Mouse (Mus musculus) embryonic facial prominence, embryonic 14.5 days (tissue): ENCODE measurements around the gene Gps2. TPM values are rescaled to one million over a fixed set of nuclear protein-coding genes. Genes with fewer than 3 reads are reported as not detected.

Experiments used
- ATAC-seq: fragments of 200-750 bp; cut with Nextera tagmentation; 2 replicates; pipeline ENCODE4 v1.8.0; 2017; ENCODE audit warnings: low read depth, moderate number of reproducible peaks, moderate TSS enrichment
- DNase-seq: peaks from one replicate; pipeline ENCODE4 v3.0.0-alpha.2; 2015; ENCODE audit warnings: low spot score
- H3K27ac ChIP-seq: fragments of 300-500 bp; sonication (generic); replicated peaks from 2 replicates; pipeline ENCODE4 v1.5.1; 2014; ENCODE audit warnings: low read depth, mild to moderate bottlenecking, low read length, moderate library complexity
- H3K27me3 ChIP-seq: fragments of 300-500 bp; sonication (generic); replicated peaks from 2 replicates; pipeline ENCODE4 v1.6.1; 2014; ENCODE audit warnings: low read length; ENCODE audit not compliant: control insufficient read depth, insufficient read depth
- H3K36me3 ChIP-seq: fragments of 300-500 bp; sonication (generic); 2 replicates; pipeline ENCODE4 v1.6.1; 2014; ENCODE audit warnings: low read length, mixed read lengths; ENCODE audit not compliant: control insufficient read depth, insufficient read depth
- H3K4me1 ChIP-seq: fragments of 300-500 bp; sonication (generic); 2 replicates; pipeline ENCODE4 v1.6.1; 2014; ENCODE audit warnings: antibody characterized with exemption, low read length; ENCODE audit not compliant: control insufficient read depth, insufficient read depth
- H3K4me2 ChIP-seq: fragments of 300-500 bp; sonication (generic); 2 replicates; pipeline ENCODE4 v1.6.1; 2014; ENCODE audit warnings: low read depth, mild to moderate bottlenecking, low read length, moderate library complexity, mixed read lengths
- H3K4me3 ChIP-seq: fragments of 300-500 bp; sonication (generic); 2 replicates; pipeline ENCODE4 v1.5.1; 2014; ENCODE audit warnings: low read depth, mild to moderate bottlenecking, low read length
- H3K9ac ChIP-seq: fragments of 300-500 bp; sonication (generic); 2 replicates; pipeline ENCODE4 v1.6.1; 2014; ENCODE audit warnings: low read depth, mild to moderate bottlenecking, low read length, moderate library complexity, mixed read lengths
- H3K9me3 ChIP-seq: fragments of 300-500 bp; sonication (generic); 2 replicates; pipeline ENCODE4 v1.6.1; 2016; ENCODE audit warnings: low read length; ENCODE audit not compliant: control insufficient read depth
- WGBS: fragments of 180-500 bp; shearing (Covaris S2); extraction: QIAGEN DNeasy Blood & Tissue Kit; methylation state at CpG from one replicate; pipeline ENCODE4 v1.1.7; 2014; 5-methylcytosine and 5-hydroxymethylcytosine counted together
- polyA plus RNA-seq: library from polyadenylated mRNA; unstranded; fragments of >200 nt; fragmentation: Nextera tagmentation; extraction: Ambion mirVana; gene quantifications from 2 replicates; pipeline ENCODE4 v1.2.1, GENCODE M21; 2014

Gene Gps2
- polyA plus RNA-seq, 1 experiment from 2014 or later: 55.0 TPM

GRCm38 (mm10) chr11:69910177-69910576 is 3.5 kb upstream of the Gps2 start:
- H3K36me3 ChIP-seq: peaks cover 87% of the 10 kb centered on the region
- ATAC-seq: no peak
- no peak overlapping the region for H3K27ac ChIP-seq
- H3K4me3 ChIP-seq: no peak overlapping the region
- H3K4me2 ChIP-seq: no peak overlapping the region
- H3K9ac ChIP-seq: no peak overlapping the region
- 96% methylated on average over 8 of the region's 8 CpGs for whole genome bisulfite sequencing
- H3K4me1 ChIP-seq: no peaks in the 10 kb centered on the region
- H3K27me3 ChIP-seq: no peaks in the 10 kb centered on the region
- no peak for DNase-seq
- no peaks in the 10 kb centered on the region for H3K9me3 ChIP-seq

GRCm38 (mm10) chr11:69910781-69911560 is 2.7 kb upstream of the Gps2 start:
- Histone ChIP-seq H3K4me2 (no peak overlapping the region), H3K4me3 (no peak overlapping the region), H3K9ac (no peak overlapping the region), H3K36me3 (peaks cover 87% of the 10 kb centered on the region), H3K9me3 (no peaks in the 10 kb centered on the region), H3K27ac (no peak overlapping the region), H3K4me1 (no peaks in the 10 kb centered on the region), H3K27me3 (no peaks in the 10 kb centered on the region)
- no peak for DNase-seq
- no peak for ATAC-seq
- WGBS: 88% methylated on average over 16 of the region's 17 CpGs

- Histone ChIP-seq H3K9ac (no peak overlapping the region), H3K9me3 (no peaks in the 10 kb centered on the region), H3K36me3 (peaks cover 87% of the 10 kb centered on the region), H3K4me1 (no peaks in the 10 kb centered on the region), H3K27me3 (no peaks in the 10 kb centered on the region), H3K4me2 (no peak overlapping the region), H3K4me3 (no peak overlapping the region), H3K27ac (no peak overlapping the region)
- 89% methylated on average over 5 of the region's 6 CpGs for WGBS
- no peak for ATAC-seq
- DNase-seq: no peak
Observed at GRCm38 (mm10) chr11:69911701-69912100, 2.0 kb upstream of the Gps2 start.

GRCm38 (mm10) chr11:69912716-69913530 is 765 bp upstream of the Gps2 start:
- Histone ChIP-seq H3K4me3 (peak overlapping the region; percentile 68), H3K9me3 (no peaks in the 10 kb centered on the region), H3K27ac (no peak overlapping the region), H3K4me2 (peak overlapping the region; percentile 74), H3K36me3 (peaks cover 87% of the 10 kb centered on the region), H3K27me3 (no peaks in the 10 kb centered on the region), H3K9ac (peak overlapping the region; percentile 82), H3K4me1 (no peaks in the 10 kb centered on the region)
- WGBS: 78% methylated on average over 15 of the region's 15 CpGs
- ATAC-seq (no peak), DNase-seq (no peak)

- Histone ChIP-seq H3K4me3 (peak overlapping the region; percentile 68), H3K36me3 (peaks cover 87% of the 10 kb centered on the region), H3K4me2 (peak overlapping the region; percentile 74), H3K9me3 (no peaks in the 10 kb centered on the region), H3K27me3 (no peaks in the 10 kb centered on the region), H3K9ac (peak overlapping the region; percentile 82), H3K4me1 (peaks cover 5% of the 10 kb centered on the region; the same call in 1 of the 2 replicates), H3K27ac (peak overlapping the region; percentile 85)
- ATAC-seq: no peak
- DNase-seq: no peak
- WGBS: 2% methylated on average over 16 of the region's 17 CpGs
Observed at GRCm38 (mm10) chr11:69914372-69914764, 680 bp downstream of the Gps2 start.

- 33% methylated on average over 9 of the region's 9 CpGs for WGBS
- H3K4me3 ChIP-seq: peak overlapping the region; percentile 68
- ATAC-seq: no peak
- H3K4me1 ChIP-seq: peaks cover 8% of the 10 kb centered on the region; the same call in 1 of the 2 replicates
- DNase-seq: no peak
- peak overlapping the region; percentile 82; the same call in 1 of the 2 replicates for H3K9ac ChIP-seq
- peak overlapping the region; percentile 74 for H3K4me2 ChIP-seq
- no peak overlapping the region for H3K27ac ChIP-seq
- H3K36me3 ChIP-seq: peaks cover 82% of the 10 kb centered on the region
- H3K9me3 ChIP-seq: no peaks in the 10 kb centered on the region
- H3K27me3 ChIP-seq: no peaks in the 10 kb centered on the region
Observed at GRCm38 (mm10) chr11:69914917-69915430, 1.3 kb downstream of the Gps2 start.

- Histone ChIP-seq H3K36me3 (peaks cover 73% of the 10 kb centered on the region), H3K27ac (no peak overlapping the region), H3K9ac (0 out of 2 replicates have a peak overlapping the region, but pooled peaks have one; percentile 30), H3K27me3 (no peaks in the 10 kb centered on the region), H3K4me2 (0 out of 2 replicates have a peak overlapping the region, but pooled peaks have one; percentile 74), H3K4me3 (no peak overlapping the region), H3K4me1 (peaks cover 8% of the 10 kb centered on the region; the same call in 1 of the 2 replicates), H3K9me3 (no peaks in the 10 kb centered on the region)
- ATAC-seq: no peak
- no peak for DNase-seq
- WGBS: 67% methylated on average over 5 of the region's 5 CpGs
Observed at GRCm38 (mm10) chr11:69915667-69916627, 2.3 kb downstream of the Gps2 start.
